Mouse (Mus musculus): Measurements from ENCODE around the gene Dnah10. TPM values are rescaled to one million over a fixed set of nuclear protein-coding genes. Genes with fewer than 3 reads are reported as not detected.
"Not testable (repeated sequence)": the region's sequence is repeated elsewhere in the genome, so short reads cannot be mapped to it uniquely, and the experiment has no call there.

Dnah10 gene
- polyA plus RNA-seq, 1 experiment from 2014 or later: 0.13 TPM

- 86% methylated on average over 3 of the region's 3 CpGs for WGBS
Observed at GRCm38 (mm10) chr5:124743841-124744240, 19.0 kb downstream of the Dnah10 start.

DNA sequence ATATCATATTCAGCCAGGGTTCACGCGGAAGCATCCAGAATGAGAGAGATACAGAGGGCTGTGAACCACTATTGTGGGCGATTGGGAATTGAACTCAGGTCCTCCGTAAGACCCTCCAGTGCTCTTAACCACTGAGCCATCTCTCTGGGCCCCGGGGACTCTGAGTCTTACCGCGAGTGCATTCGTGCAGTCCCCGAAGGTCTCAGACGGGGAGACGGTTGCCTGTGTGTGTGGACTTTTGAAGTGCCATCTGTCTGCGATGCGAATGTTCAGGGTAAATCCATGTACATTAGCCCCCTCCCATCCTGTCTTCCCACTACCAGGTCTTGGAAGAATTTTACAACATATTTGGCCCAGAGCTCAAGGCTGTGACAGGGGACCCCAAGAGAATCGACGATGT lies 21.3 kb downstream of the Dnah10 start:
- Histone ChIP-seq H3K9ac (ENCODE audit: low read depth, low read length) (no peak overlapping the region), H3K27ac (ENCODE audit: low read depth, low read length) (no peak overlapping the region), H3K4me3 (ENCODE audit: low read length) (no peak overlapping the region), H3K4me2 (ENCODE audit: low read length) (no peak overlapping the region), H3K4me1 (ENCODE audit: control insufficient read depth, insufficient read depth, low read depth, low read length) (no peaks in the 10 kb centered on the region), H3K36me3 (ENCODE audit: control insufficient read depth, insufficient read depth, low read length) (no peaks in the 10 kb centered on the region), H3K27me3 (replicated peaks; ENCODE audit: control insufficient read depth, insufficient read depth, low read length) (no peaks in the 10 kb centered on the region), H3K9me3 (ENCODE audit: control insufficient read depth, low read length) (no peaks in the 10 kb centered on the region)
- no peak for ATAC-seq
- 94% methylated on average over 15 of the region's 15 CpGs for WGBS

More at GRCm38 (mm10) chr5:124743841-124744240, 19.0 kb downstream of the Dnah10 start:
- Histone ChIP-seq H3K27me3 (replicated peaks; ENCODE audit: control insufficient read depth, insufficient read depth, low read length) (no peaks in the 10 kb centered on the region), H3K4me3 (ENCODE audit: low read length) (no peak overlapping the region), H3K36me3 (ENCODE audit: control insufficient read depth, insufficient read depth, low read length) (no peaks in the 10 kb centered on the region), H3K27ac (ENCODE audit: low read depth, low read length) (no peak overlapping the region), H3K4me2 (ENCODE audit: low read length) (no peak overlapping the region), H3K9me3 (ENCODE audit: control insufficient read depth, low read length) (no peaks in the 10 kb centered on the region), H3K9ac (ENCODE audit: low read depth, low read length) (no peak overlapping the region), H3K4me1 (ENCODE audit: control insufficient read depth, insufficient read depth, low read depth, low read length) (no peaks in the 10 kb centered on the region)
- ATAC-seq: no peak

DNA sequence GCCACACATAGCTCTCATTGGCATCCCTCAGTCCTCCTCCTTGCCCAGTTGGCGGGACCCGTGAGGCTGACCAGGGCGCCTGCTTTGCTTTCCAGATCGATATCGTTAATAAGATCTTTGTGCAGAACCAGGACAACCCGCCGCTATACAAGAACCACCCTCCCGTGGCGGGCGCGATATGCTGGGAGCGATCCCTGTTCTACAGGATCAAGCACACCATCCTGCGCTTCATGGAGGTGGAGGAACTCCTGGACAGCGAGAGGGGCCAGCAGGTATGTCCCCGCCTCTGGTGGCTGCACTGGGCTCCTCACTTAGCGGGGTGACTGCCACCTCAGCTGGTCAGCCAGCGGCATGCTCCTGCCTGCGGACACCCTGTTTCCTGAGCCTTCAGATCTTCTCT lies 23.4 kb downstream of the Dnah10 start:
- WGBS: 91% methylated on average over 17 of the region's 18 CpGs
- H3K9me3 ChIP-seq (ENCODE audit: control insufficient read depth, low read length): no peaks in the 10 kb centered on the region
- H3K9ac ChIP-seq (ENCODE audit: low read depth, low read length): no peak overlapping the region
- no peak for ATAC-seq
- H3K36me3 ChIP-seq (ENCODE audit: control insufficient read depth, insufficient read depth, low read length): no peaks in the 10 kb centered on the region
- no peaks in the 10 kb centered on the region for H3K4me1 ChIP-seq (ENCODE audit: control insufficient read depth, insufficient read depth, low read depth, low read length)
- H3K4me3 ChIP-seq (ENCODE audit: low read length): no peak overlapping the region
- H3K4me2 ChIP-seq (ENCODE audit: low read length): no peak overlapping the region
- H3K27me3 ChIP-seq (replicated peaks; ENCODE audit: control insufficient read depth, insufficient read depth, low read length): no peaks in the 10 kb centered on the region
- H3K27ac ChIP-seq (ENCODE audit: low read depth, low read length): no peak overlapping the region

DNA sequence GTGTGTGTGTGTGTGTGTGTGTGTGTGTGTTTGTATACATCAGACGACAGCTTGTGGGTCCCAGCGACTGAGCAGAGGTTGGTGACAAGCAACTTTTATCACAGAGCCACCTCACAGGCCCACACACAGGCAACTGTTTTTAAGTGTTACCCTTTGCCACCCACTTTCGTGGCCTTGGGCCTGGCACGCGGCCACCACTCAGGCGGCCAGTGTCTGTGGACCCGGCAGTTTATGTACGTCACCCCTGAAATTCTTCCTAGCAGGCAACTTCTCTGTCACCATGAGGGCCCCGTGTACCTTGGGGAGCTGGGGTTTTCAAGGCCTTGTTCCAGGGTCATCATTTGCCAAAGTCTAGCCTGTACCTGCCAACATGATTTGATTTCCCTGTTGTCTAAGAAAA lies 26.8 kb downstream of the Dnah10 start:
- ATAC-seq: no peak
- WGBS: 78% methylated on average over 9 of the region's 9 CpGs
- no peak overlapping the region for H3K27ac ChIP-seq (ENCODE audit: low read depth, low read length)
- H3K4me1 ChIP-seq (ENCODE audit: control insufficient read depth, insufficient read depth, low read depth, low read length): no peaks in the 10 kb centered on the region
- peaks cover 2% of the 10 kb centered on the region; the same call in 1 of the 2 replicates for H3K9me3 ChIP-seq (ENCODE audit: control insufficient read depth, low read length)
- no peak overlapping the region for H3K4me2 ChIP-seq (ENCODE audit: low read length)
- no peak overlapping the region for H3K4me3 ChIP-seq (ENCODE audit: low read length)
- no peak overlapping the region for H3K9ac ChIP-seq (ENCODE audit: low read depth, low read length)
- H3K36me3 ChIP-seq (ENCODE audit: control insufficient read depth, insufficient read depth, low read length): no peaks in the 10 kb centered on the region
- H3K27me3 ChIP-seq (replicated peaks; ENCODE audit: control insufficient read depth, insufficient read depth, low read length): no peaks in the 10 kb centered on the region

DNA sequence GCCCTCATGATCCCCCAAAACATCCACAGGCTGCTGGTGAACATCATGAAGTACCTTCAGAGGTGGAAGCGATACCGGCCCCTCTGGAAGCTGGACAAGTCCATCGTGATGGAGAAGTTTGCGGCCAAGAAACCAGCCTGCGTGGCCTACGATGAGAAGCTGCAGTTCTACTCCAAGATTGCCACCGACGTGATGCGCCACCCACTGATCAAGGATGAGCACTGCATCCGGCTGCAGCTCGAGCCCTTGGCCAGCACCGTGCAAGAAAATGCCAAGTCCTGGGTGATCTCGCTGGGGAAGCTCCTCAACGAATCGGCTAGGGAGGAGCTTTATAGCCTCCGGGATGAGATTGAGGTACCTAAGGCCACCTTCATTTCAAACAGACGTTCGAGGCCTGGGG lies 36.1 kb downstream of the Dnah10 start:
- H3K4me3 ChIP-seq (ENCODE audit: low read length): no peak overlapping the region
- H3K27ac ChIP-seq (ENCODE audit: low read depth, low read length): no peak overlapping the region
- no peaks in the 10 kb centered on the region; the same call in 1 of the 2 replicates for H3K9me3 ChIP-seq (ENCODE audit: control insufficient read depth, low read length)
- H3K36me3 ChIP-seq (ENCODE audit: control insufficient read depth, insufficient read depth, low read length): no peaks in the 10 kb centered on the region
- H3K27me3 ChIP-seq (replicated peaks; ENCODE audit: control insufficient read depth, insufficient read depth, low read length): no peaks in the 10 kb centered on the region
- WGBS: 61% methylated on average over 18 of the region's 18 CpGs
- no peak overlapping the region for H3K9ac ChIP-seq (ENCODE audit: low read depth, low read length)
- no peak overlapping the region for H3K4me2 ChIP-seq (ENCODE audit: low read length)
- ATAC-seq: no peak
- H3K4me1 ChIP-seq (ENCODE audit: control insufficient read depth, insufficient read depth, low read depth, low read length): no peaks in the 10 kb centered on the region

DNA sequence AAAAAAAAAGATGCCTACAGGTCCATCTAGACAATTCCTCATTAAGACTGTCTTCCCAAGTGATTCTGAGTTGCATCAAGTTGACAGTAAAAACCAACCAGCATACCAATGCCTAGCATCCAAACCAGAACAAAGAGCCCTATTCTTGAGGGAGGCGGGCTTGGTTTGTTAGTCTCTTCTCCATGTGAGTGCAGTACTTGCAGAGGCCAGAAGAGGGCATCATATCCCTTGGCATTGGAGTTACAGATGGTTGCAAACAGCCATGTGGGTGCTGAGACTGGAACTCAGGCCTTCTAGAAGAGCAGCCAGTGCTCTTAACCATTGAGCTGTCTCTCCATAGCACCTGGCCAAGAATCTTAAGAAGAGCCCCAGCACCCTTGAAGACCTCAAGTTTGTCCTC lies 36.9 kb downstream of the Dnah10 start:
- no peak overlapping the region for H3K4me3 ChIP-seq (ENCODE audit: low read length)
- WGBS: 90% methylated on average over 1 of the region's 1 CpGs
- H3K4me1 ChIP-seq (ENCODE audit: control insufficient read depth, insufficient read depth, low read depth, low read length): no peaks in the 10 kb centered on the region
- H3K27me3 ChIP-seq (replicated peaks; ENCODE audit: control insufficient read depth, insufficient read depth, low read length): no peaks in the 10 kb centered on the region
- H3K36me3 ChIP-seq (ENCODE audit: control insufficient read depth, insufficient read depth, low read length): no peaks in the 10 kb centered on the region
- no peak for ATAC-seq
- no peak overlapping the region for H3K27ac ChIP-seq (ENCODE audit: low read depth, low read length)
- no peak overlapping the region for H3K4me2 ChIP-seq (ENCODE audit: low read length)
- no peak overlapping the region for H3K9ac ChIP-seq (ENCODE audit: low read depth, low read length)
- no peaks in the 10 kb centered on the region; the same call in 1 of the 2 replicates for H3K9me3 ChIP-seq (ENCODE audit: control insufficient read depth, low read length)

DNA sequence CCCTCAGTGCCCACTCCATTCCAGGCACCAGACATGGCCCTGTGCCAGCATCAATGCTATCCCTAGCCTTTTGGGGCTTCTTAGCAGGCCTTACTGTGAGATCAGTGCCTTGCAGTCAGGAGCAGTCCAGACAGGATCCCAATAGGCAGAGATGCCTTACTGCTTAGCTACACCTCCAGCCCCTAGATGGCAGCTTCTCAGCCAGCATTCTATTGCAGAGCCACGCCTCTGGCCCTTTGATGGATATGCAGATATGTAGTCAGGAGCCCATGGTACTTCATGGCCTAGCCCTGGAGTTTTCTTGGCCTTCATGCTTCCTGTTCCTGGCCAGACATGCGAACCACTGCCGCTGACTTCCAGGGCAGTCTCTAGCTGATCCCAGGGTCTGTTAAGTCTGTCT lies 49.7 kb downstream of the Dnah10 start:
- no peak for ATAC-seq
- Histone ChIP-seq H3K4me1 (ENCODE audit: control insufficient read depth, insufficient read depth, low read depth, low read length) (no peaks in the 10 kb centered on the region), H3K27ac (ENCODE audit: low read depth, low read length) (no peak overlapping the region), H3K27me3 (replicated peaks; ENCODE audit: control insufficient read depth, insufficient read depth, low read length) (no peaks in the 10 kb centered on the region), H3K9ac (ENCODE audit: low read depth, low read length) (no peak overlapping the region), H3K4me3 (ENCODE audit: low read length) (no peak overlapping the region), H3K36me3 (ENCODE audit: control insufficient read depth, insufficient read depth, low read length) (no peaks in the 10 kb centered on the region), H3K4me2 (ENCODE audit: low read length) (no peak overlapping the region), H3K9me3 (ENCODE audit: control insufficient read depth, low read length) (no peaks in the 10 kb centered on the region)
- WGBS: 77% methylated on average over 3 of the region's 3 CpGs

DNA sequence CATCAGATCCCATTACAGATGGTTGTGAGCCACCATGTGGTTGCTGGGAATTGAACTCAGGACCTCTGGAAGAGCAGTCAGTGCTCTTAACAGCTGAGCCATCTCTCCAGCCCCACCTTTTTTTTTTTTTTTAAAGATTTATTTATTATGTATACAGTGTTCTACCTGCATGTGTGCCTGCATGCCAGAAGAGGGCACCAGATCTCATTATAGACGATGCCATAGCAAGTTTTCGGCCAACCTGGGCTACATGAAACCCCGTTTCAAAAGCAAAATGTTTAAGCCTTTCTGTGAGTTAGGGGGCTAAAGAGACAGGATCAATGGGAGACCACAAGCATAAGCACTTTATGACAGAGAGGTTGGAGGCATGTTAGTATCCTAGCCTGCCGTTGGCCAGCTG lies 51.4 kb downstream of the Dnah10 start:
- H3K4me2 ChIP-seq (ENCODE audit: low read length); H3K4me3 ChIP-seq (ENCODE audit: low read length); H3K36me3 ChIP-seq (ENCODE audit: control insufficient read depth, insufficient read depth, low read length); H3K9ac ChIP-seq (ENCODE audit: low read depth, low read length); H3K27me3 ChIP-seq (replicated peaks; ENCODE audit: control insufficient read depth, insufficient read depth, low read length); H3K27ac ChIP-seq (ENCODE audit: low read depth, low read length); H3K4me1 ChIP-seq (ENCODE audit: control insufficient read depth, insufficient read depth, low read depth, low read length); ATAC-seq; H3K9me3 ChIP-seq (ENCODE audit: control insufficient read depth, low read length): not testable (repeated sequence)
- WGBS: 97% methylated on average over 4 of the region's 4 CpGs

- H3K9ac ChIP-seq (ENCODE audit: low read depth, low read length): no peak overlapping the region
- WGBS: 66% methylated on average over 6 of the region's 6 CpGs
- no peak for ATAC-seq
- no peaks in the 10 kb centered on the region for H3K36me3 ChIP-seq (ENCODE audit: control insufficient read depth, insufficient read depth, low read length)
- no peaks in the 10 kb centered on the region for H3K27me3 ChIP-seq (replicated peaks; ENCODE audit: control insufficient read depth, insufficient read depth, low read length)
- H3K4me1 ChIP-seq (ENCODE audit: control insufficient read depth, insufficient read depth, low read depth, low read length): no peaks in the 10 kb centered on the region
- no peak overlapping the region for H3K4me2 ChIP-seq (ENCODE audit: low read length)
- H3K9me3 ChIP-seq (ENCODE audit: control insufficient read depth, low read length): no peaks in the 10 kb centered on the region
- H3K4me3 ChIP-seq (ENCODE audit: low read length): no peak overlapping the region
- no peak overlapping the region for H3K27ac ChIP-seq (ENCODE audit: low read depth, low read length)
Observed at GRCm38 (mm10) chr5:124777178-124777709, 52.4 kb downstream of the Dnah10 start.

DNA sequence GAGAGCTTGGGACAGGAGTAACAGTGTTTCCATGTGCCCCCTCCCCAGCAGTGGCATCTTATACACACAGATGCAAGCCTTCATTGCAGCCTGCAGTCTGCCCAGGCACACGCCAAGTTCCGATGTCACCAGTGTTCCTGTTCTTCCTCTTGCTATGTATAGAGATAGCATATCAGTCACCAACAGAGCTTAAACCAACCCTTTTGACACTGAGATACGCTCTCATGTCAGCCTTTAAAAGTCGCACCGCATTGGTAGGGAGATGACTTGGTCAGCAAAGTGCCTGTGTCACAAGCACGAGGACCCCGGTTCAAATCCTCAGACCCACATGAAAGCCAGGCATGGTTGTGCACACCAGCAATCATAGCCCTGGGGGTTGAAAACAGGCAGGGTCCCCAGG lies 55.0 kb downstream of the Dnah10 start:
- no peak overlapping the region for H3K9ac ChIP-seq (ENCODE audit: low read depth, low read length)
- no peak overlapping the region for H3K27ac ChIP-seq (ENCODE audit: low read depth, low read length)
- no peak for ATAC-seq
- no peaks in the 10 kb centered on the region for H3K9me3 ChIP-seq (ENCODE audit: control insufficient read depth, low read length)
- H3K27me3 ChIP-seq (replicated peaks; ENCODE audit: control insufficient read depth, insufficient read depth, low read length): no peaks in the 10 kb centered on the region
- no peak overlapping the region for H3K4me3 ChIP-seq (ENCODE audit: low read length)
- 96% methylated on average over 7 of the region's 7 CpGs for WGBS
- H3K4me2 ChIP-seq (ENCODE audit: low read length): no peak overlapping the region
- H3K36me3 ChIP-seq (ENCODE audit: control insufficient read depth, insufficient read depth, low read length): no peaks in the 10 kb centered on the region
- H3K4me1 ChIP-seq (ENCODE audit: control insufficient read depth, insufficient read depth, low read depth, low read length): no peaks in the 10 kb centered on the region
